Mouse (Mus musculus) kidney, postnatal 10 days (tissue): ENCODE results near the gene Ubtd1.

ENCODE experiments used
- DNase-seq: peaks from one replicate; pipeline ENCODE4 v3.0.0; 2021; ENCODE audit warnings: mixed read lengths

Ubtd1 gene

DNA sequence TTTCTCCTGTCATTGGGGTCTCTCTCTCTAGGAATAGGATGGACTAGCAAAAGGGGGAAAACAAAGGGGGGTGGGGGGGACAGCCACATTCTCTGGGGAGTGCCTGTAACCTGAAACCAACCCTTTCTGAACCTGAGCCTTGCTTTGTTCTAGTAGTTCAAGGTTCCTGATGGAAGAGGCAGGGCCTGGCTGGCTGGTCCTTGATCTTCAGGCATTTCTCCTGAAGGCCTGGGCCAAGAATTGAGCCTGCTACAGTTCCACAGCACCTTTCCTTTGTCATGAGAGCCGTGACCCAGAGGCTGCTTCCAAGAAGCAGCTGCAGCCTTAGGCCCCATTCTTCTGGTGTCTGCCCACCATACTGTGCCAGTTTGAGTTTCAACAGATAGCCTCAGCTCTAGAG, 13.9 kb downstream of the Ubtd1 start:
- DNase-seq = no peak

DNA sequence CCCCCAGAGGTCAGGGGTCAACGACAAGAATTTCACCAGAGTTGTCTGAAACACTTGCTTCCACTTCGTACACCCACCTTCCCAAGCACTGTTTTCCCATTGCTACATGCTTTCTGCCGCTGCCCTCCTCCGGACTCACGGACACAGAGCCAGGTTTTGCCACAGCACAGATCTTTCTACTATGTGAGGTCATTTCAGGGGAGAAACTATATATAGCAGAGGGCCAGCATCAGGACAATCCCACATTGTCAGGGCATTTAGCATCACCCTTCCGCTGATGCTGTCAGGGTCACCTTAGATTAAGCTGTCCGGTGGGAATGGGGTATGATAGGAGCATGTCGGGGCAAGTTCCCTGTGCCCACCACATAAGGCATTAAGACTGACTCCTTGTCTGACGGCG, 15.5 kb downstream of the Ubtd1 start:
- no peak for DNase-seq

DNA sequence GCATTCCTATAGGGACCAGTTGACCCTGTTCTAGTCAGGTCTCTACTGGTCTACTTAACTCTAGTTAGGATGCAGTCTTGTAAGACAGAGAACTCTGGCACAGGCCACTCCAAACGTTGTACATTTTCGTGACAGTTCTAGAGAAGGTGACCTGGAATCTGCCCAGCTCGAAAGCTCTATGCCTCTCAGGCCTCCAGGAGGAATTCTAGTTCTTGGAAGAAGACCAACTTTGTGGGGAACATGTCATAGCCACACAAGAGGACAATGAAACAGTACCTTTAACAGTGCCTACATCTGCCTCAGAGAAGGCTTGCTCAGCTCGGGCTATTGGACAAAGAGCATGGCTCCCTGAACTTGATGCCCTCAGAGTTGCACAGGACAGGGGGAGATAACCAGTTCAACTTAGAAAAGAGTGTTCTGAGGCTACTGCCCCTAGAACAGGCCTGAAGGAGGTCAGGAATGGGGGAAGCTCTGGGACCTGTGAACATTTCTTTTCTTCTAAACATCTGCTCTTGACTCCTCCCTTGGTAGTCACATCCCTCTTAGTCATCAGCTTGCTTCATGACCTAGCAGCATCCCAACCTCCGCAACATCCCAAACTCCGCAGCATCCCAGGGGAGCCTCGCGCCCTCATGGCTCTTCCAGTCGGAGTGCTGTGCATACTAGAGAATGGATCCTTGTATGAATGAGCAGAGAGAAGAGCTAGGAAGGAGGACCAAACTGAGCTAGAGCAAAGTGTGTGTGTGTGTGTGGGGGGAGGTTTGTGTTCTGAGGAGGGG, 17.4 kb downstream of the Ubtd1 start:
- no peak for DNase-seq

DNA sequence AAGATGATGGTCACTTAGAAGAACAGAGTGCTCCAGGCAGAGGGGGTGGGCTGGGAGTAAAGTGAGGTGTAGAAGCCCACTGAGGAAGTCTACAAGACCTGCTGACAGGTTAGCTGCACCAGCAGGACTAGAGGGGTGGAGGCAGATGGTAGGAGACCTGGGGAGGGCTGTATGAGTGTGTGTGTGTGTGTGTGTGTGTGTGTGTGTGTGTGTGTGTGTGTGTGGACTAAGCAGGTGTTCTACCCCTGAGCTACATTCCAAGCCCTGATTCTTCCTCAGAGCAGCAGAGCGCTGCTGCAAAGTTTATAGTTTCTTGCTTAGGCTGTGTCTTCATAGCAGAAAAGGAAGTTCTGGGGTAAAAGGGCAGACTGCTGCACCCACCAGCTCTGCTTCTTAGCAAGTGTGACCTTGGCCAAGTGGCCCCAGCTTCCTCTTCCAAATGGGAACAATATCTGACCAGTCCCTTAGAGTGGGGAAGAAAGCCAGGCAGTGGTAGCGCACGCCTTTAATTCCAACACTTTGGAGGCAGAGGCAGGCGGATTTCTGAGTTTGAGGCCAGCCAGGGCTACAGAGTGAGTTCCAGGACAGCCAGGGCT, 18.2 kb downstream of the Ubtd1 start:
- DNase-seq = peak; percentile 44

DNA sequence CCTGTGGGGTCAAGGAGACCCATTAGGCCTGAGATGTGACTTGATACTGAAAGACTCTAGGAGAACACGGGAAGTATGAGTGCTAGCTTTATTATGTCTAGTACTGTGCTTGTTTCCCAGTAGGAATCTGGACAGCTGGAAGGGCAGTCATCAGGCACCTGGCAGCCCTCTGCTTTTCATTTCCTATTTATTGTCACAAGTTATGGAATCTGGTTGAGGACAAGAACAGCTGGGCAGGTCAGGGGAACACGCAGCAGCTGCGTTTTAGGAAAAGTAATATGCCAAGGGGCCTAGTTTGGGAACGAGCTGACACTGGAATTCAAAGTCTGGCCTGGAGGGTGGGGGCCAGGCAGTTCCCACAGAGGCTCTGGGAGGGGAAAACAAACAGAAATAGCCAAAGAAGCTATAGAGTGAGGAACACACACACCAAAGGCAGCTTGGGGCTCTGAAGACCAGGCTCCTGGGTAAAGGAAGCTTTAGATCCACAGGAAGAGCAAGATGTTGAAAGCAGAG, 18.9 kb downstream of the Ubtd1 start:
- DNase-seq = peak; percentile 64

DNA sequence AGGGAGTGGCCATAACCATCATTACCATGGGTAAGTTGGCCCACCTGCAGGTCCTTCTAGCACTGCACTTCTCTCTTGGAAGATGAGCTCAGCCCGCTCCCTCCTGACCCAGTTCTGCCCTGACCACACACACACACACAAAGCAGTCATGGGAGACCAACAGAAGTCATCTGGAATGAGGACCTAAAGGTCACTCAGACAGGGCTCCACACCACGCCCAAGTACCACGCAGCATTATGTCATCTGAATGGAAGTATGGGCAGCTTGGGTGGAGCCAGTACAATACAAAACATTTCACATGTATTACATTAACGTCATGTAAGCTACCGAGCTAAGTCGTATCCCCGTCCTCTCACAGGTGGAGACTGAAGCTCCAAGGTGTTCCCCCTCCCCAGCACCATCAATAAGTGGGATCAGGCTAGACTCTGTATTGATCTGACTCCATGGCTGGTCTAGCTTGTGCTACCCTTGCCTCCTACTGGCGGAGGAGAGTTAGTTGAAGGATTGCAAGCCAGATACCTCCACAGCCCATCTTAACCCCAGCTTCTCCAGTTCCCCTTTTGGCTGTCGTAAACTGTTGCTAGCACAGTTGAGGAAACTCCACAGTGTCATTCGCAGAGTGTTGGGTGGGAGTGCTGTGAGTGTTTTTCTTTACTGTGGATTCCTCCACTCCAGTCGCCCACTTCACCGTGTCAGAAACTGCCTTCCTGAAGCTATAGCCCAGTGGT, 19.9 kb downstream of the Ubtd1 start:
- no peak for DNase-seq

DNA sequence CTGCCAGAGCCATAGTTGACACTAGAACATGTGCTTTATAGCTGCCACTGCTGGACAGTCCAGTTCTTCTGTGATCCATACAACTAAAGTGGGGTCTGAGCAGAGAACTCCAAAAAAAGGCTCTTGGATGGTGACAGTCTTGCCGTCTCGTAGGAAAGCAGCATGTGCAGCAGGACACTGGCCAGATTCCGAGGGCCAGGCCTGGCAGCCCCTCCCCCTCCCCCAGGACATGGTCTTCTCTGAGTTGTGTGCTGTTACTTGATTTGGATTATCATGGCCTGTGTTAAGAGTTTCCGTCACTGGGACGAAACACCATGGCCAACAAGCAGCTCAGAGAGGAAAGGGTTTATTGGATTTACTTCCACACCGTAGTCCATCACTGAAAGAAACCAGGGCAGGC, 22.7 kb downstream of the Ubtd1 start:
- DNase-seq = no peak

DNA sequence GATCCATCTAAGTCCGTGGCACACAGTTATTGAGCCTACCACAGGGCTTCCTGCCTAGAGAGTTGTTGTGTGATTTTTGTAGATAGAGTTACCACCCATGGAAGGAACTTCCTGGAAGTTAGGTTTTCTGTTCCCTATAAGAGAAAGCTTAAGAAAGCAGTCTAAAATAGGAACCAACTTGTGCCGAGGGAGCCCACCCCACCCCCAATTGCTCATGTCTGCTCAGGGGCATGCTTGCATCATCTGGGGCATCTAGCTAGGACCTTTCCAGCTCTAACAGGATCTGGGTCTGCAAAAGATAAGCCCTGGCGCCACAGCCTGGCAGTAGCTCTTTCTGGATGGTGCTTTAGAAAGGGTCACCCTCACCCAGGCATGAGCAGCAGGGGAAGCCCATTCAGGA, 24.1 kb downstream of the Ubtd1 start:
- no peak for DNase-seq

DNA sequence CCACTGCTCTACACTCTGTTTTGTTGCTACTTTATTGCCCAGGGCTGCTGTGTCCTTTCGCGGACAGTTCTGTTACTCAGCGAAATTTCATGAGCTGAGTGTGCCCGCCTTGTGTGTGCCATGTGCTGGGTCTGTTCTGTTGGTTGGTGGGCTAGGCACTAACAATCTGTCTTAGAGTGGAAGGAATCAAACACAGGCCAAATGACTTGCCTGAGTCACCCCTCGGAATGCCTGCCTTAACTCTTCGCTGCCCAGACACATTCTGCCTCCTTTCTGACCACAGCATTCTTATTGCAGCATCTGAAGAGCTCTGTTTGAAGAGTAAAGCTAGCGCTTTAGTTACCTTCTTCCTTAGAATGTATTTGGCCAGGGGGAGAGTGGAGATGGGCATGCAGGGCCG, 25.0 kb downstream of the Ubtd1 start:
- DNase-seq = no peak

DNA sequence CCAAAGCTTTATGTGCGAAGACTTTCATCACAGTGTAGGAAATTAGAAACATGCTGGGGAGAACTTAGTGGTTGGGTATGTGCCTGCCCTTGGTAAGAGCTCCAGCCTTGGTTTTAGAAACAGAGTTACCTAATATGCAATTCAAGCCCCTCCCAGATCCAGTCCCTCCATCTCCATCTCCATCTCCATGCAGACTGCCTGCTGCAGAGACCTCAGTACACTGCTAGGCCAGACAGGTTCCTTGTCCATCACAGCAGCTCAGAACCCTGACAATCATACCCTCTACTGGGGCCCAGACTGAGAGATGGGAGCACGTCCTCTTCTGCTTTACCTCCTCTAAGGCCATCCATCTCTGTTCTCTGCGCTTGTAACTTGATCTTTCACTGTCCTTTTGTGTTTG, 27.0 kb downstream of the Ubtd1 start:
- no peak for DNase-seq

DNA sequence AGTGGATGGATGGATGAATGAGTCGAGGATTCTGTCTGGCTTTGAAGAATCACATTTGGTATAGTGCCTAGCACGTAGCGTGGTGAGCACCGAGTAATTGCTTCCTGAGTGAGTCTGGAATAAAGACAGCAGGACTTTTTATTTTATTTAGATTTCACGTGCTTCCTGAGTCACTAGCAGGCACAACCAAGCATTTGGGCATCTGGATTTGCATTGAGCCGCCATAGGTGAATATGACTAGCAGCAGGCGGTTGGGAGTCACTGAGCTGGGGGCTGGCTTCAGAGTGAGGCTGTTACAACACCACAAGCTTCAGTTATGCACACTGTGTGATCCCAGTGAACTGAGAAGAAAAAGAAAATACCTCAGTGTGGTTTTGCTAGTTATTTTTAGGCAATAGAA, 27.5 kb downstream of the Ubtd1 start:
- no peak for DNase-seq

DNA sequence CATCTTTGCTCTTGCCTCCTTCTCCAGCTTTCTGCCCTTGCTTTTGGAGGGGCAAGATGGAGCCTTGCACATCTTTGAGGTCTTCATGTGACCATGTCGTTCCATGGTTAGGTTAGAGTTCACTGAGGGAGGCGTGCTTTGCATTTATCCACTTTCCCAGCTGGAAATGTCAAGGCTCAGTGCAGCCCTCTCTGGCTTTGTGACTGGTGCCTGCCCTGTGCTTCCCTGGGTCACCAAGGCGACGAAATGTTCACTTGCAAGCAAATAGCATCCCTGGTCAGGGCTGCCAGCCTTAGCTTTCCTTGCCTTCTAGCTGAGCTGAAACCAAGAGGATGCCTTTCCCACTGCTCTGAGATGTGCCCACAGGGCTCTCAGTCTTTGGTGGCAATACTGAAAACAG, 28.9 kb downstream of the Ubtd1 start:
- DNase-seq = no peak

DNA sequence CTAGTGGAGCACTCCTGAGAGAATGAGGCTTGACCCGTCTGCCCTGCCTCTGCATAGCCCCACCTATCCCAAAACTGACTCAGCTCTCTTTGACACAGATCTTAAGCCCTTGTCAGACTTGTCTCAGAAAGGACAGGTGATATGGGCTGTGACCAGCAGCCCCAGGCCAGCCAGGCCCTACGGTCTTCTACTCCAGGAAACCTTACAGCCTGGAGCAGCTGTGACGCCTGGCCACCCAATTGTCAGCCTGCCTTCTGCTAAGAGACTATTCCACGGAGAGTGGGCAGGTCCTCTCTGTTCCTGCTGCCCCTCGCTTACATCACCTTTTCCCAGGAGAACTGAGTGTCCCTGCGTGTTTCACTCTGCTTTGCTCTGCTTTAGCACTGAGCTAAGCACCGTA, 29.6 kb downstream of the Ubtd1 start:
- no peak for DNase-seq

DNA sequence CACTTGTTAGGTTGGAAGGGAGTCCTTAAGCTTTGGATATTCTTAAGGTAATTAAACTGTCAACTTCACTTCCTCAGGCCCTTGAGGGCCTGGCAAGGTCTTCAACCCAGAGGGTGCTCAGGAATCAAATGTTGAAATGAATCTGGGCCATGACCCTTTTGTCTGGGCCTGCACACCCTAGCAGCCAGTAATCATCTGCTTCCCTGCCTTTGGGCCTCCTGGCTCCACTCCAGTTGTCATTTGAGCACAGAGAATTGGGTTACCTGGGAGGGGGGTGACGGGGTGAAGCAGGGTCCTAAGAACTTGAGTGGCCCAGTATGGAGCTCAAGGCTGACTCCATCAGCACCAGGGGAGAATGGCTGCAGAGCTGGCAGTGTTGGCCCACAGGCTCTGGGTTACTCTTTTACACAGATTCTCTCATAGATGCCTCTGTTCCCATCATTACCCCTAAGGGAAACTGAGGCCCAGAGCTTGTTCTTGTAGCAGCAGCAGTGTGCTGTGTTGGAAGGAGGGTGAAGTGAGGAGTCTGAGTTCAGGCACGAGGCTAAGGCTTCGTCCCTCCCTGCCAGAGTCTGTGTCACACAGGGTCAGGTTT, 32.8 kb downstream of the Ubtd1 start:
- DNase-seq = no peak

DNA sequence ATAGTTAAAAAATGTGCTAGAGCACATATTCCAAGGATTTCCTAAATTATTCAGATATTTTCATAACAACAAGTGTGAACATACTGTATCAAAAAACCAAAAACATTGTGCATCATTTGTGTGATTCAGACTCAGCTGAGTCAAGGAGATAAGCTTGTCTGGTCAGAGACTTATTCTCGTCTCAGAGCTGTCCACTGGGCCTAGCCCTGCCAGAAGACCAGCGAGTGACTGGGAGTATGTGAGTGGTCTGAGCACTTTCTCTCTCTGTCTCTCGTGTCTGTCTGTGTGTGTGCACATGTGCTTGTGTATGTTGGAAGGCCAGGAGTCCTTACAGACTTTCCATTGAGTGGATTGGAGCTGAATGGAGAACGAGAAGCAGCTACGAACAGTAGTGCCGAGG, 33.4 kb downstream of the Ubtd1 start:
- no peak for DNase-seq

DNA sequence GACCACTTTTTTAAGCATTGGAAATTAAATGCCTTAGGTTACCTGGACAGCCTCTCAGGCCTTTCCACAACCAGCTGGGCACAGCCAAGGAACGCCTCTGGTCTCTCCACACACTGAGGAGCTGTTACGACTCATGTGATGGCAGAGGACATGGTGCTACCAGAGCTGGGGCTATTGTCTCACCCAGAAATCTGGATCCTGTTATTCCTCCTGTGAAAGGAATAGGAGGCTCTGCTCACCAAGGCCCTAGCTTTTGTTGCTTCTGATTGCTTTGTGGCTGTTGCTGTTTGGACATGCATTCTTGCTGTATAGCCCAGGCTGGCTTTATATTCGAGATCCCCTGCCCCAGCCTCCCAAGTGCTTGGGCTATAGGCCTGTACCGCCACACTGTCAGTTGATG, 34.7 kb downstream of the Ubtd1 start:
- DNase-seq = no peak

DNA sequence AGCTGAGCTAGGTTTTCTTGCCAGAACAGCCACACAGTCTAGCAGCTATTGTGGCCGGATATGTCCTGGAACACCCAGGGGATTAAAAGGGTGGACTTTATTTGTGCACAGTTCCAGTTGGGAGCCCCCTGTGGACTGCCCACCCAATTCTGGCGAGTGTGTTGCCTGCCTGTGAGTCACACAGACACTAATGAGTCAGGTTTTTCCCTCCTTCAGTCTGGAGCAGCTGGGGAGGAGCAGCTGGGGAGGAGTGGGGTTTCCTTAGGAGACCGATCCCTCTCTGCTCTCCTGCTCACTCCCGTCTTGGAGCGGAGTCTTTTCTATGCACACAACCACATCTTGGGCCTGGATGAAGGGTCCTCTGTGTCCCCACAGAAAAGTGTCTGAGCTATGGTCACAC, 35.3 kb downstream of the Ubtd1 start:
- DNase-seq = no peak

DNA sequence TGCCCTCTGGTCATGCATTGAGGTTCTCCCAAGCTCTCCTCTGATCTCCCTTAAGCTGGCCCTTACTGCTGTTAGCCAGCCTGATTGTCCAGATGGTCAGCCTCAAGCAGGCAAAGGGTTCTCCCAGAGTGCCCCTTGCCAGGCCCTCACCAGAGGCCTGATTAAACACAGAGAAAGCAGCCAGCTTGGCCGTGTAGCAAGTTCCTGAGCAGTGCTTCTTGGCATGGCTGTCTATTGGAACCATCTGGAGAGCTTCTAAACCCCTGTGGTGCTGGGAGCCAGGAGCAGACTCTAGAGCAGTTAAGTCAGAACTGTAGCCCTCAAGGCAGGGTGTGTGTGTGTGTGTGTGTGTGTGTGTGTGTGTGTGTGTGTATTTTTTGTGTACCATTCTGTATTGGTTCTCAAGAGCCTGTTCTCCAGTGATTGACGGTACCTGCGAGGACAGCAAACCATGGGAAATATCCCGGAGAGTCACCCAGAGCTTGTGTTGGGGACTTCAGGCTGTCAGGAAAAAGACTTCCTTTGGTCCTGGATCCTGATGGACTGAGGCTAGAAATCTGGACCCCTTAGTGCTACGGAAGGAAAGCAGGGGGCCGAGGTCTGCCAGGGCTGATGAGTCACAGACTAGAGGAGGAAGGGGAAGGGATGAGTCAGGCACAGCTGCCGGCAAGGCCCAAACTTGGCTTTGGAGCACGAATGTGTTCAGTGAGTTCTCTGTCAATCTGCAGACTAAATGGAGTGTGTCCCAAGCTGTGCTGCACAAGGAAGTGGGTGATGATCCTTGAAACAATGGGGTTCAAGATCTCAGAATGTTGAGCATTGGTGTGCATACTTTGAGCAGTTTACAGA, 36.1 kb downstream of the Ubtd1 start:
- DNase-seq = peak; percentile 74

DNA sequence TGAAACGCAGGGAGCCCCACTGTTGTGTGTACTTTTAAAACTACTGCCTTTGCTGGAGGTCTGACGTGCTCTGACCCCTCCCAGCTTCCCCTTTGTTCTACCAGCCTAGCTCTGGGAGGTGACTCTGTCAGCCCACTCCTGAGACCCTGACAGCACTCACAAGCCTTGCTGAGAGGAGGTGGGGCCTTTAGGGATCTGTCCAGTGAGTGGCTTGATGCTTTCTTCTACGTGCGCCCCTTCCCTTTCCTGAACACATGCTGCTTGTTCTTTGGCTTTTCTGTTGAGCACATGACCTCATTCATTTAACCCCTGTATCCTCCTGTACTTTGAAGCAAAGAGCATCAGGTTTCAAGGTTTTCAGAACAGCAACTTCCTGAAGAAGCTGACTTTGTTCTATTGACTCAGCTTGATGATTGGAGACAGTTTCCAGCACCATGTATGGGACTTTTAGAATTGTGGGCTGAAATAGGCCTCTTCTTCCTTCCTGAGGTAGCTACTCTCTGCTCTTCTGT, 37.5 kb downstream of the Ubtd1 start:
- no peak for DNase-seq

DNA sequence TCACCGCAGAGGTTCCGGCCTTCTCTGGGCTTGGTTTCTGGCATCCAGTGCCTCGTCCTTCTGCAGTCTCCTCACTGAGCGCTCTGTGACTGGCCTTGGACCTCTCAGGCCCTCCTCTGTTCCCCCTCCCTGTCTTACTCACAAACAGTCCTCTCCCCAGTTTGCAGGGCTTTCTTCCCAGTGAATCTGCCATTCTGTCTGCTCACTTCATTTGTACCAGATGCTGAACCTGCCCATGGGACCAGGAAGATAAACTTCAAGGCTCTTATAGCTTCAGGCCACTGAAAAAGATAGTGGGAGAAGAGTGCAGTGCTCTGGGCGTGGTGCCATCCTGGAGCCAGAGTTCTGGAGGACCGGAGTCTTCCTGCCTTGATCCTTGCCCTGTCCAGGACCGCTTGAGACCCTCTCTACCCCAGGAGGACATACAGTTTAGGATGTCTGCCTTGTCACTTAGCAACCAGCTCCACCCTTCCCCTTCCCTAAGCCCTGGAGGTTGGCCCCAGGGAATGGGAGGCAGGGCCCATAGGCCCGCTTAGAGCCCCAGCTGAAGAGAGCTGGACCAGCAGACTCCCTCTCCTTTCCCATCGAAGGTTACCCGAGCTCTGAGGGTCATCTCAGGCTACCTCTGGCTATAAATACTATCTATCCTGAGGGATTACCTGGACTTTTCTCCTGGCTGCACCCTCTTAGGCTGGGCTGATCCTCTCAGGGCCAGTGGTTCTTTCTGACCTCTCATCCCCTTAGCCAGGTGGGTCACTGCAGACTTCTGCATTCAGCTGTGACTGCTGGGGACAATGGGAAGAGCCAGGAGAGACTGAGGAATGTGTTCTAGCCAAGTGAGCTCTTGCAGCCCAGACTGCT, 40.3 kb downstream of the Ubtd1 start:
- no peak for DNase-seq

DNA sequence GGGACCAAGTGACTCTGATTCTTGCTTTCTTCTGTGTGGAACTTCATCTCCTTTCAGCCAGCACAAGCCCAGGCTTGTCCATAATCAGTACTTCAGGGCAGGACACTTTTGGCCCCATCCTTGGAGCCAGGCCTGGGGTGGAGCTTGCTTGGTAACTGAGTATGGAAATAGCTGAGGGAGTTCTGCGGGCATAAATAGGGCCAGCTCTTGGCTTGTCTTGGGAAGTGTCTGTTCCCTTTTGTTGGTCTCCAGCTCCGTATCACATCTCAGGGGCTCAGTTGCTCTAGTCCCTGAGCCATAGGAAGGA, 40.9 kb downstream of the Ubtd1 start:
- DNase-seq = no peak

DNA sequence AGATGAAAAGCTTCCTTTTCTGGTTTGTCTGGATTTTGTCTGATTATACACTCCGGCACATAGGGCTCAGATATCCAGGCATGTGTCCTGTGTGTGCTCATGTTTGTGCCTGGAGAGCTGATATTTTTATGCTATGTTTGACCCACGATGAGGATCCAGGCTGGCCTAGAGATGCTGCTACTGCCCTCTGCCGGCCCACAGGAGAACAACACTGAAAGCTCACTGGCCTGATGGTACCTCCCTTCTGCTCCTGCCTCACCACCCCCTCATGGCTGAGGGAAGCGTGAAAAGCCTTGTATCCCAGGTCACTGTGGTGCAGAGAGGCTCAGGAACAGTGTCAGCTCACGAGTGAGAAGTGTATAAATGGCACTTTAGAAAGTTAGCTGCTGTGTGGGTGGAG, 44.6 kb downstream of the Ubtd1 start:
- peak; percentile 91 for DNase-seq
